Mouse (Mus musculus) kidney, postnatal 14 days (tissue): ENCODE measurements at regions not wholly inside any gene's neighbourhood (a gene's known extent, or its start where the extent isn't known, plus 50 kb on each side); places are given as distances from the start of the nearest gene placed in this dataset.
A peak's percentile ranks its signal among the peaks of the same experiment; 100 is the strongest.

ENCODE experiments used
- DNase-seq: peaks from one replicate; pipeline ENCODE4 v3.0.0; 2022; ENCODE audit warnings: mixed read lengths

GRCm38 (mm10) chr4:31525638-31526207 is 438.2 kb upstream of the Map3k7 start:
- DNase-seq = no peak

- no peak for DNase-seq
Measured at GRCm38 (mm10) chr4:31536811-31537210, 427.1 kb upstream of the Map3k7 start.

DNA sequence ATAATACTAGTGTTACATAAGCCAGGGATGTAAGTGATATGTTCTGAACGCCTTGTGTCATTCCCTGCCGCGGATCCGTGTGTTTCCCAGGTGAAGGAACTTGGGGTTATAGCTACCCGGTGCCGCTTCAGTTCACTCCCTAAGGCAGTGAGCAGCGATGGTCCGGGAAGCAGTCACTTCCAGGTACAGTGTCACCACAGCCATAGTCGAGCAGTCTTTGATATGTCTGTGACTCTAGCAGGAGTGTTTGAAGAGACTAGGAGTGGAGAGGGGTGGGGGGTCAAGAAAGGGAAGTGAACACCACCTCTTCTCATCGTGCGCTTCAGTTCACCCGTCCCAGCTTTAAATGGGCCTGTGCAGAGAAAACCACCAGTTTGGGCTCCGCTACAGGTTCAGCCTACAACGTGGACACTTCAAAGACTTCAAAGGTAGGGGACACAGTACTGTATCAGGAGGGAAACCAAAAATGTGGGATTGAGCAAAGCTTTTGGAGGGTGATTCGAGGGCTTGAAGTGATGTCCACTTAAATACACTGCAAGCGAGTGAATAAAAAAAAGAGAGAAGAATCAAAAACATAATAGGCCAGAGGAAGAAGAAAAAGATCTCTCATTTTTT is 410.0 kb upstream of the Map3k7 start:
- no peak for DNase-seq

GRCm38 (mm10) chr4:31555077-31555476 is 408.8 kb upstream of the Map3k7 start:
- DNase-seq = no peak

DNA sequence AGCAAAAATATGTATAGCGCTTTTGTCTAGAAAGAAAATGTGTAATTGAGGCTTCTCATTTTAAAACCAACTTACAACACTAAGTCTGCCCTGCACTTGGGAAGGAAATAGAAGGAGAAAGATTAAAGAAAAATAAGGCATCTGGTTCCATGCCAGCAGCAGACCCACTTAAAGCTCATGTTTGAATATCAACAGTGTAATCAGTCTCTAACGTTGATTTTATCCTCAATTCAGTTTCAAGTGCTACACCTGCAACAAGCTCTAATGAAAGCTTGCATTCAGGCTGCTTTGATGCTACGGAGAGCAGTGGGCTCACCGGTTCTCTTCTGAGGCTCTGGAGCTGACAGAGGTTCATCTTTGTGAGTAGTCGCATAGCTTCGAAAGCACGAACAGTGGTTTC is 406.6 kb upstream of the Map3k7 start:
- DNase-seq = no peak

DNA sequence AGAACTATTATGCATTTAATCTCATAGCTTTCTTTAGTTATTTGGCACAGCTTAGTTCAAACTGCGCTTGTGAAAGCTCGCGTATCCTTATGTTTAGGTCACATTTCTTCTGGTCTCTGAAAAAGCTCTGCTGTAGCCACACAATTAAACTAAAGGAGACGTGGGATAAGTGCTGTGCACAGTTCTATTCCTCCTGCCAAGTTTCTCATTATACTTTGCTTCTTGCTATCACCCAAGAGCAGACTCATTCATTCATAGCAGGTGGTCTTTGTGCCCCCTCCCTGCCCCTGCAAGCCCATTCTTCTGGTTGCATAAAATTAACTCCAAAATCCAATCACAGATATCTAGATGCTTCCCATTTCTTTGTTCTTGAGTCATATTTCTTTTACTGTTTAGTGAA is 403.6 kb upstream of the Map3k7 start:
- no peak for DNase-seq

DNA sequence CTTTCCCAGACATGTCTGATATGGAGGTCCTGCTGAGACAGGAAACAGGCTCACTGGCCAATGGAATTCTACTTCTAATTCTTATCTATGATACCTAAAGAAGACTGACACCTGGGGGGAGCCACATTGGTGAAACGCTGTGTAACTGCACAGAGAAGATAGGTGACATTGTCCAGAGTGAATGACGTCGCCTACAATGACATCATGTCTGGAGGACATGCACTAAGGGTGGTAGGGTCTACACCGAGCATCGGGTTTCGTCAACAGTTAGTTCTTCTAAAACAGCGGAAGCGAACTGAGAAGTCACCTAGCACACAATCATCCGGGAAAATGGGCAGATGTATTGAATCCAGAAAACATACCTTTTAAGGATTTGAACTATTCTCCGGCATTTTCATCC is 402.7 kb upstream of the Map3k7 start:
- no peak for DNase-seq

DNA sequence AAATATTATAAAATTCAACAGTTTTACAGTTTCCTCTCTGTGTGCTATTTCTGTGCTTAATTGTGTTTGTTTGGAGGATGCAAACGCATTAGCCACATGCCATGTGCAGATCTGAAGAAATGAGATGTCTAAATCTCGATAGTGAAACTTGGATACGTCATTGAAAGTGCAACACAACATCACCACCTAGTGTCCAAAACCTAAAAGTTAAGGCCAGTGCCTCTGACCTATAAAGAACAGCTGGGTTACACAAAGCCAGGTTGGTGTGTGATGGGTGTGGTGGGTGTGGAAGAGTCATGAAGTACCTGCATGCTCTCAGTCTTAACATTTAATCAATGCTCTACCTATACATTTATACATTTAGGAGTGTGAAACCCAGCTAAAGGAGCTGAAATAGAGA is 402.1 kb upstream of the Map3k7 start:
- DNase-seq = peak; percentile 15

GRCm38 (mm10) chr4:31566158-31566557 is 397.7 kb upstream of the Map3k7 start:
- DNase-seq = peak; percentile 2

DNA sequence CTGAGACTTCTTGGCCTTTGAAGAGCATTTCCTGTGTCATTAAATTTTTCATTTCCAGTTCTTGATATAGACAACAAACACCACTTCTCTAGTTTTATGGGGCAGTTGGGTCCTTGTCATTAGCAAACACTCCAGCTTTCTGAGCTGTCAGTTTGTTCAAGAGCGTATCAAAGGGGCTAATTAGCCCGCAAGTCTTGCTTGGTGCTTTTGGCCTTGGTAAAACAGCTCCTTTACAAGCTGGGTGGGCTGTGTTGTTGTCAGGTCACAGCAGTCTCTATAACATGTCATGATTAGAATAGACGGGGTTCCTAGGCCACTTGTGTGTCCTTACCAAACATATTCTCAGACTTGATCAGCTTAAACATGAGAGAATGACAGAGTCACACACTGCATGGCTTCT is 397.1 kb upstream of the Map3k7 start:
- DNase-seq = no peak

GRCm38 (mm10) chr4:31569687-31570086 is 394.2 kb upstream of the Map3k7 start:
- DNase-seq = no peak

- DNase-seq = no peak
Measured at GRCm38 (mm10) chr4:31576982-31577579, 386.8 kb upstream of the Map3k7 start.

DNA sequence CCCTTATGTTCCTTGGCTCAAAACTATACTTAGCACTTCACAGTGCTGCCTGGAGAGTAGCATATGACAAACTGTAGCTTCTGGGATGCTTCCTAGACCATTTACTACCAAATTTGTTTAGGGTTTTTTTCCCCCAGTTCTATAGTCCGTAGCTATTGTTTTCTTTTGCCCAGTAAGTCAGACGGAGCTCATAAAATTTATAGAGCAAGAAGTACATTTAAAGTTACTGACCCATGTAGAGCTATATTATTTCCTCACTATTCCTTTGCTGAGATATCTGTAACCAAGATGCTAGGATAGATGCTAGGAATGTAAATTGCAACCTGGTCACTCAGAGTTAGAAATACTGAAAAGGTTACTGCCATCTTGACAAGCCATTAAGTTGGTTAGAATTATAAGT is 380.4 kb upstream of the Map3k7 start:
- no peak for DNase-seq

GRCm38 (mm10) chr4:31584171-31584570 is 379.7 kb upstream of the Map3k7 start:
- DNase-seq = no peak

GRCm38 (mm10) chr4:31594089-31594488 is 369.8 kb upstream of the Map3k7 start:
- DNase-seq = no peak

DNA sequence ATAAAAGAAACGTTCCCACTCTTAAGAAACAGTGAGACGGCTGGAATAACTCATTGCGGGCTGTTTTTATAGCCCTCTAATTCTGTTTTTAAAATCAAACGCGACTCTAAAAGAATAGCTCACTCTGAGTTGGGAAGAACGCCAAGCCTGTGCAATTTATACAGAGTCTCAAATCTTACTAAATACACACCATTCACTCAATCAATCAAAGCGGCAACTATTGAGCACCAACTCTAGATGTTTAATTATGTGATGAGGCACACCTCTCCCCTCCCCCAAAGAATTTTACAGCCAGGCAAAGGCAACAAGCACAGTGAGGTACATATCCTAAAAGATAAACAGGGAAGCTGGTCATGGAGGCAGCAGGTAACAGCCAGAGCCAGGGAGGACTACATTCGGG is 362.4 kb upstream of the Map3k7 start:
- DNase-seq = peak; percentile 19

- no peak for DNase-seq
Measured at GRCm38 (mm10) chr4:31603776-31604175, 360.1 kb upstream of the Map3k7 start.

- DNase-seq = no peak
Measured at GRCm38 (mm10) chr4:31608811-31609210, 355.1 kb upstream of the Map3k7 start.

DNA sequence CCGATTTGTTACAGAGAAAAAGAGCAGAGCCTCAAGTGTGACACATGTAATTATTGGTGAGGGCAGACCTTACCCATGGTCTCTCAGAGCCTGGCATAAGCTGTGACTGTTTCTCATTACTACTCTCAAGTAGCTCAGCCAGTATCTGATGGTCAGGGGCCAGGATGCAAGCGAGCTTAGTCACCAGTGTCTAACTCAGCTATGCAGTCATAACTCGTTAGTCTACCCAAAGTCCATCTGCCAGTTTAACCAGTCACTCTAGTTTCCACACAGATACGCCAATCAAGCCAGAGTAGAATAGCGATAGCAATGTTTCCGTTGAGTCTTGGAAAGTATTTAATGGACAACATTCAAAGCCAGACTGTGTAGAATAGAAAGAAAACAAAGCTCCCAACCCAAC is 354.3 kb upstream of the Map3k7 start:
- no peak for DNase-seq

GRCm38 (mm10) chr4:31612147-31612824 is 351.6 kb upstream of the Map3k7 start:
- no peak for DNase-seq

DNA sequence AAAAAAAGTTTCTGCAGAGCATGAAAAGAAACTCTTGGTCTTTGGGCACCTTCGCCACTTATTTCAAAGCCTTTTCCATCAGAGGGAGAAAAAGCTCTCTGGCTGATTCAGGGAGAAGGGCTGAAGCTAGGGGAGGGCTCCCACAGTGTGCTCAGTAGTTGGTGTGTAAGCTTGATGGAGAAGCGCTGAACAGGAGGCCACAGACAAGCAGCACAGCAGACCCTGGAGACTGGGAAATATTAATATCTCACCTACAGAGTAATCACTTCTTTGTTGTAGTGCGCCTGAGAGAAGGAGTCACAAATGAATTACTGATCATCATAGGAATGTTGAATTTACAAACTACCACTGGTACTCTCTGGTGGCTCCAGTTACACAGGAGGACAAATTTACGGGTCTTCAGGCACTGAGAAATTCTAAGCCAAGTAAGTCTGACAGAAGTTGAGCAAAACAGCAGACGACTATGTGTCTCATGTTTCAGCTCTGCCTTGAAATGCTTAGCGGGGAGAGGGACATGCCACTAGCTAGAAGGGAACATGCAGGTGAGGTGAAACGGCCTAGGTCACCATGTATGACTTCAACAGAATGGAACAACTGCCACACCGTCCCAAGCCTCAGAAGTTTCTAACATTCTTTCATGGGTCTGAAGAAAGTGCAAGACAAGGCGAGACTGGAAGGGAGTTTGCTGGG is 350.9 kb upstream of the Map3k7 start:
- DNase-seq = no peak

- DNase-seq = no peak
Measured at GRCm38 (mm10) chr4:31617572-31617971, 346.3 kb upstream of the Map3k7 start.

- DNase-seq = peak; percentile 3
Measured at GRCm38 (mm10) chr4:31618026-31618425, 345.9 kb upstream of the Map3k7 start.

DNA sequence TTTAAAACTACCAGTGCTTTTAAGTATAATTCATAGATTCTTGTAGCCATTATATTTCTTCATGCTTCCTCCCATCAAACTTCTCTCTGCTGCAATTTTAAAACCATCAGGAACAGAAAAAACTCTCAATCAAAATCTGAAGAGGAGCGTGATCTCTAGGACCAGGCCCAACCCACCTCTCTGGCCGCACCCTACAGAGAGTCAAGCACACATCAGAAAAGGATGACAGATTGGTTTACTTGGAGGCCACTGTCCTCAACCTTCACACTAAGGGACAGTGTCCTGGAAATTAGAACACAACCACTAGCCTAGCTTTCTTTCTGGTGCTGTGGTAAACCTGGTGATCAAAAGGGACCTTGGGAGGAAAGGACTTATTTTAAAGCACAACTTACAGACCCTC is 342.7 kb upstream of the Map3k7 start:
- no peak for DNase-seq
